Mouse (Mus musculus): ENCODE results near the gene Tnfrsf13c. TPM values are rescaled to one million over a fixed set of nuclear protein-coding genes. Genes with fewer than 3 reads are reported as not detected.
A peak's percentile ranks its signal among the peaks of the same experiment; 100 is the strongest.

Gene Tnfrsf13c
- total RNA-seq, 4 experiments from 2014 or later: 0.45 to 0.92 TPM; not detected in 2

DNA sequence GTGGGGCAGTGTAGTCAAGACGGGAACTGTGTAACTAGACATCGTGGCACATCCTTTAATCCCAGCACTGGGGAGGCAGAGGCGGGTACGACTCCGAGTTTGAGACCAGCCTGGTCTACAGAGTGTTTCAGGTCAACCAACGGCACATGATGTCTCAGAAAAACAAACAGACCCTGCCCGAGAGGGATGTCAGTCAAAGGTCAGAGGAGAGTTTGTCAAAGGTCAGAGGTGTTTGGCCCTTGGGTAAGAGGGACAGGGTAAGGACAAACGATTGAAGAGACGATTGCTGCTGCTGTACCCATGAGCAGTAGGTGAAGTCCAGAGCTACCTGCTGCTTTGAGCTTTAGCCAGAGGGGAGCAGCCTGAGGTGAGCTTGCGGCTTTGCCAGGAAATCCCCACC is 40.6 kb downstream of the Tnfrsf13c start:
- no peak for DNase-seq

GRCm38 (mm10) chr15:82182311-82182710 is 41.9 kb downstream of the Tnfrsf13c start:
- no peak for DNase-seq

- DNase-seq: no peak
Observed at GRCm38 (mm10) chr15:82181131-82181530, 43.0 kb downstream of the Tnfrsf13c start.

- no peak for DNase-seq
Observed at GRCm38 (mm10) chr15:82177743-82178290, 46.4 kb downstream of the Tnfrsf13c start.

GRCm38 (mm10) chr15:82175091-82175490 is 49.1 kb downstream of the Tnfrsf13c start:
- peak; percentile 25 for DNase-seq

- DNase-seq: no peak
Observed at GRCm38 (mm10) chr15:82172648-82173047, 51.5 kb downstream of the Tnfrsf13c start.

Small RNA genes lying within 50 kb of the gene (microRNA-seq; reads per million reads assigned to microRNA genes)
- 13.5 to 21.8 reads per million in 2 experiments for gene Mir33

Other genes starting within 250 kb of the Tnfrsf13c start
- gene 1700029P11Rik, start 243.8 kb downstream of the Tnfrsf13c start, total RNA-seq (2022): not detected
- 10 to 100 TPM; 64.2 to 93.2 (median 75.4) TPM for gene Xrcc6, start 236.5 kb downstream of the Tnfrsf13c start, total RNA-seq (2022)
- 100 to 1,000 TPM in 2 of 4 experiments, 10 to 100 TPM in 2; 50.8 to 137 (median 93.4) TPM for gene Desi1, start 190.5 kb downstream of the Tnfrsf13c start, total RNA-seq (2022)
- gene Snu13, start 176.8 kb downstream of the Tnfrsf13c start, total RNA-seq (2022): 10 to 100 TPM; 77.0 to 94.9 (median 88.2) TPM
- gene 4930407I10Rik, start 165.2 kb downstream of the Tnfrsf13c start, total RNA-seq (2022): not detected
- gene Mei1, start 154.4 kb downstream of the Tnfrsf13c start, total RNA-seq (2022): 1 to 10 TPM in 3 of 4 experiments, under 1 TPM in 1; 0.74 to 4.1 (median 2.4) TPM
- gene Ccdc134, start 96.4 kb downstream of the Tnfrsf13c start, total RNA-seq (2022): 10 to 100 TPM in 3 of 4 experiments, 1 to 10 TPM in 1; 8.9 to 13.7 (median 12.5) TPM
- gene Srebf2, start 77.2 kb downstream of the Tnfrsf13c start, total RNA-seq (2022): 100 to 1,000 TPM in 2 of 4 experiments, 10 to 100 TPM in 2; 83.2 to 144 (median 107) TPM
- gene Shisa8, start 11.6 kb downstream of the Tnfrsf13c start, total RNA-seq (2022): under 1 TPM in 3 of 4 experiments, not detected in 1; 0.14 to 0.24 (median 0.17) TPM
- gene Cenpm, start 20.4 kb upstream of the Tnfrsf13c start, total RNA-seq (2022): 1 to 10 TPM in 3 of 4 experiments, under 1 TPM in 1; 0.87 to 3.8 (median 1.8) TPM
- under 1 TPM; 0.35 to 0.62 (median 0.39) TPM for gene 1500009C09Rik, start 28.0 kb upstream of the Tnfrsf13c start, total RNA-seq (2022)
- 1 to 10 TPM; 3.0 to 6.9 (median 3.5) TPM for gene Sept3, start 50.5 kb upstream of the Tnfrsf13c start, total RNA-seq (2022)
- gene Wbp2nl, start 74.6 kb upstream of the Tnfrsf13c start, total RNA-seq (2022): not detected
- gene Naga, start 114.6 kb upstream of the Tnfrsf13c start, total RNA-seq (2022): 10 to 100 TPM; 68.6 to 89.3 (median 77.9) TPM
- 1 to 10 TPM in 2 of 4 experiments, under 1 TPM in 2; 0.74 to 2.0 (median 1.4) TPM for gene Pheta2, start 114.6 kb upstream of the Tnfrsf13c start, total RNA-seq (2022)
- gene Smdt1, start 114.6 kb upstream of the Tnfrsf13c start, total RNA-seq (2022): 100 to 1,000 TPM; 137 to 205 (median 157) TPM
- gene Ndufa6, start 130.0 kb upstream of the Tnfrsf13c start, total RNA-seq (2022): 100 to 1,000 TPM; 293 to 470 (median 376) TPM
- 10 to 100 TPM; 42.2 to 46.6 (median 45.6) TPM for gene Cyp2d22, start 155.9 kb upstream of the Tnfrsf13c start, total RNA-seq (2022)
- gene Cyp2d11, start 169.7 kb upstream of the Tnfrsf13c start, total RNA-seq (2022): under 1 TPM in 2 of 4 experiments, not detected in 2; 0.22 to 0.42 TPM
- gene Cyp2d10, start 182.8 kb upstream of the Tnfrsf13c start, total RNA-seq (2022): 1 to 10 TPM in 1 of 4 experiments, not detected in 3; 1.1 TPM
- 1 to 10 TPM in 1 of 4 experiments, under 1 TPM in 1, not detected in 2; 0.46 to 2.5 TPM for gene Cyp2d9, start 209.1 kb upstream of the Tnfrsf13c start, total RNA-seq (2022)